Mouse (Mus musculus) stomach, postnatal 0 days (tissue): ENCODE data around the gene Banp. TPM values are rescaled to one million over a fixed set of nuclear protein-coding genes. Genes with fewer than 3 reads are reported as not detected.

Experiments used
- ATAC-seq: fragments of 200-750 bp; cut with Nextera tagmentation; 2 replicates; pipeline ENCODE4 v1.8.0; 2017; ENCODE audit not compliant: low FRiP score, low TSS enrichment
- DNase-seq: peaks from one replicate; pipeline ENCODE4 v3.0.0-alpha.2; 2016; ENCODE audit warnings: low spot score
- H3K27ac ChIP-seq: fragments of 300-500 bp; sonication (generic); replicated peaks from 2 replicates; pipeline ENCODE4 v1.5.1; 2014; ENCODE audit warnings: mild to moderate bottlenecking, control low read depth
- H3K27me3 ChIP-seq: fragments of 300-500 bp; sonication (generic); 2 replicates; pipeline ENCODE4 v1.6.1; 2014; ENCODE audit warnings: low read length; ENCODE audit not compliant: control insufficient read depth, insufficient read depth
- H3K36me3 ChIP-seq: fragments of 300-500 bp; sonication (generic); 2 replicates; pipeline ENCODE4 v1.6.1; 2014; ENCODE audit warnings: low read length, mixed read lengths; ENCODE audit not compliant: control insufficient read depth, insufficient read depth
- H3K4me1 ChIP-seq: fragments of 300-500 bp; sonication (generic); replicated peaks from 2 replicates; pipeline ENCODE4 v1.6.1; 2014; ENCODE audit warnings: antibody characterized with exemption; ENCODE audit not compliant: control insufficient read depth, insufficient read depth
- H3K4me2 ChIP-seq: fragments of 300-500 bp; sonication (generic); replicated peaks from 2 replicates; pipeline ENCODE4 v1.6.1; 2014; ENCODE audit warnings: low read depth, mild to moderate bottlenecking, control low read depth, moderate library complexity
- H3K4me3 ChIP-seq: fragments of 300-500 bp; sonication (generic); 2 replicates; pipeline ENCODE4 v1.5.1; 2014; ENCODE audit warnings: low read depth, low read length, control low read depth
- H3K9ac ChIP-seq: fragments of 300-500 bp; sonication (generic); 2 replicates; pipeline ENCODE4 v1.6.1; 2014; ENCODE audit warnings: mild to moderate bottlenecking, low read length, control low read depth, mixed read lengths
- H3K9me3 ChIP-seq: fragments of 300-500 bp; sonication (generic); 2 replicates; pipeline ENCODE4 v1.6.1; 2016; ENCODE audit warnings: low read length; ENCODE audit not compliant: control insufficient read depth
- CTCF ChIP-seq: IDR thresholded peaks from 2 replicates; pipeline ENCODE4 v1.5.1; 2016; ENCODE audit warnings: antibody characterized with exemption, low read depth, mild to moderate bottlenecking, moderate library complexity
- EP300 ChIP-seq: optimal IDR thresholded peaks from 2 replicates; pipeline ENCODE3; 2016; ENCODE audit warnings: antibody characterized with exemption
- WGBS: fragments of 180-500 bp; shearing (Covaris S2); extraction: QIAGEN DNeasy Blood & Tissue Kit; methylation state at CpG from one replicate; pipeline ENCODE4 v1.1.7; 2014; 5-methylcytosine and 5-hydroxymethylcytosine counted together
- polyA plus RNA-seq: library from polyadenylated mRNA; unstranded; fragments of >200 nt; fragmentation: Nextera tagmentation; extraction: Ambion mirVana; gene quantifications from 2 replicates; pipeline ENCODE4 v1.2.1, GENCODE M21; 2015

The Banp gene
- polyA plus RNA-seq, 1 experiment from 2014 or later = 9.0 TPM

DNA sequence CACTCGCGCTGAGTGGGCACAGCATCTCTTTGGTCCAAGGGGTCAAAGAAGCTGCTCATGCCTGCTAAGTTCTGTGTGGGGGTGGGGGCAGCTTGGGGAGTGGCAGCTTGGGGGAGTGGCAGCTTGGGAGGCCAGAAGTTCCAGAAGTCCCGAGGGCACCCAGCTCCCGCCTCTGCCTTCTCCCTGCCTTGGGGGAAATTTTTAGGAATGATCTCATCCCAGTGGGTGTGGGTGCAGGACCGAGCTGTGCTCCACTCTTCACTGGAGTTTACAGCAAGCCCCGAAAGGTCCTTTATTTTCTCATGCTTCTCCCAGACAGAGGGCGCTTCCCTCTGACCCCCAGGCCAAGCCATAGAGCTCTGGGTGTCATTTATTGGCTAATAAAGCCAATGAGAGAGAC is 87.7 kb downstream of the Banp start:
- no peak for DNase-seq
- Histone ChIP-seq H3K9me3 (no peaks in the 10 kb centered on the region), H3K4me2 (no peak overlapping the region), H3K27me3 (no peaks in the 10 kb centered on the region), H3K4me1 (no peaks in the 10 kb centered on the region), H3K27ac (no peak overlapping the region), H3K4me3 (no peak overlapping the region), H3K9ac (no peak overlapping the region), H3K36me3 (no peaks in the 10 kb centered on the region)
- TF ChIP-seq EP300 = no peak
- ATAC-seq = no peak
- WGBS = 54% methylated on average over 7 of the region's 7 CpGs

- no peak for DNase-seq
- TF ChIP-seq EP300 = no peak
- TF ChIP-seq CTCF = no peak
Observed at GRCm38 (mm10) chr8:122038076-122038475, 88.5 kb downstream of the Banp start.

GRCm38 (mm10) chr8:122039452-122039851 is 89.9 kb downstream of the Banp start:
- no peaks in the 10 kb centered on the region for H3K36me3 ChIP-seq
- no peaks in the 10 kb centered on the region for H3K4me1 ChIP-seq
- no peak overlapping the region for H3K27ac ChIP-seq
- H3K9ac ChIP-seq = no peak overlapping the region
- DNase-seq (no peak), ATAC-seq (no peak)
- TF ChIP-seq EP300 = no peak
- no peak for TF ChIP-seq CTCF
- no peaks in the 10 kb centered on the region for H3K9me3 ChIP-seq
- H3K27me3 ChIP-seq = no peaks in the 10 kb centered on the region
- no peak overlapping the region for H3K4me3 ChIP-seq
- WGBS = 69% methylated on average over 4 of the region's 4 CpGs
- H3K4me2 ChIP-seq = no peak overlapping the region

More at GRCm38 (mm10) chr8:122038076-122038475, 88.5 kb downstream of the Banp start:
- H3K4me2 ChIP-seq = no peak overlapping the region
- no peak overlapping the region for H3K9ac ChIP-seq
- WGBS = 94% methylated on average over 6 of the region's 6 CpGs
- H3K27ac ChIP-seq = no peak overlapping the region
- H3K4me1 ChIP-seq = no peaks in the 10 kb centered on the region
- no peaks in the 10 kb centered on the region for H3K27me3 ChIP-seq
- no peak overlapping the region for H3K4me3 ChIP-seq
- H3K9me3 ChIP-seq = no peaks in the 10 kb centered on the region
- no peak for ATAC-seq
- no peaks in the 10 kb centered on the region for H3K36me3 ChIP-seq

DNA sequence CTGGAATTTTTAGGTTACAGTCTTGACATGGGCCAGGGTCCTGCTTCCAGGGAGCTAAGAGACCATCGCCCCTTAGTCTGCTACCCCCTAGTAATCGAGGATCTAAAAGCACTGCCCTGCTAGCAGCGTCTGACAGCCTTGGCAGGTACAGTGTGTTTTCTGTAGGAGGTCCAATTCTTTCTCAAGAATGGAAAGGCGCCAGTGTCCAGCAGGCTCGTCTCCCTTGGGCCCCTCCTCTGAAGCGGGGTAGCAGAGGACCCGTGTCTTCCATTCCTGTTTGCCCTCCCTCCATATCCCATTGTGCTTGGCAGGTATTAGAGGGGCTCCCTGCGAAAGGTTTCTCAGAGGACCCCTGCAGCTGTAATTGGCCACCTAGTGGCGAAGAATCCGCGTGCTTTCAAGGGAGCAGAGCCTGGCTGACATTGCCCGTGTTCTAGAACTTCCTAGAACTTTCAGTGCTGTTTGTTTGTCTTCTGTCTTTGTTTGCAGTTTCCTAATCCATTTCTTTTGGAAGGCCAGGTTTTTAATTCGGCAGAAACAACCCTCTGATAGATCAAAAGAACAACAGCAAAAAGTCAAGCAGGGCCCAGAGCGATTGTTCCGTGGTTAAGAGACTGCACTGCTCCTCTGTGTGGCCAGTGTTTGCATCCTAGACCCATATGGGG is 97.8 kb downstream of the Banp start:
- ATAC-seq = no peak
- WGBS = 56% methylated on average over 15 of the region's 15 CpGs
- H3K4me2 ChIP-seq = no peak overlapping the region

GRCm38 (mm10) chr8:122049266-122049665 is 99.7 kb downstream of the Banp start:
- no peak for TF ChIP-seq EP300
- TF ChIP-seq CTCF = no peak
- Histone ChIP-seq H3K4me3 (no peak overlapping the region), H3K9ac (no peak overlapping the region), H3K27me3 (no peaks in the 10 kb centered on the region), H3K9me3 (no peaks in the 10 kb centered on the region), H3K4me1 (no peaks in the 10 kb centered on the region), H3K36me3 (no peaks in the 10 kb centered on the region), H3K4me2 (no peak overlapping the region), H3K27ac (no peak overlapping the region)
- DNase-seq (no peak), ATAC-seq (no peak)
- 84% methylated on average over 4 of the region's 4 CpGs for WGBS

More for the DNA sequence above, 97.8 kb downstream of the Banp start:
- no peaks in the 10 kb centered on the region for H3K27me3 ChIP-seq
- no peak overlapping the region for H3K4me3 ChIP-seq
- H3K36me3 ChIP-seq = no peaks in the 10 kb centered on the region
- DNase-seq = no peak
- no peak overlapping the region for H3K27ac ChIP-seq
- no peaks in the 10 kb centered on the region for H3K4me1 ChIP-seq
- TF ChIP-seq CTCF (peak; percentile 66), EP300 (no peak)
- no peak overlapping the region for H3K9ac ChIP-seq
- no peaks in the 10 kb centered on the region for H3K9me3 ChIP-seq

DNA sequence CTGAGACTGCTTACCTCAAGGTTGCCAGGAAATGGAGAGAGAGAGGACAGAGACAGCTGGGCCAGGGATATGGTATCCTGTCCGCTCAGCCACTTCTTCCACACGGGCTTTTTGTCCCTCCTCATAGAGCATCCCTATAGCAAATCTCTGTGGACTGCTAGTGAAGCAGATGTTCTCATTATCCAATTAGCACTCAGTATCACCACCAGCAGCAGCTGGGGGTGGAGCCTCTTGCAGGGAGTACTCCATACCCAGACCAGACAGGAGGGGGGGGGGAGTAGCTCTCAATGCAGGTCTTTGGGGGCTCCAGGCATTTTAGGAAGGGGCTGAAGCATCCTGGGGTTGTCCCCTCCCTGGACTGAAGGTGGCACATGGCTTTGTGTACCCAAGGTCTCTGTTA is 100.4 kb downstream of the Banp start:
- 64% methylated on average over 2 of the region's 2 CpGs for WGBS

More for the DNA sequence above, 100.4 kb downstream of the Banp start:
- no peaks in the 10 kb centered on the region for H3K36me3 ChIP-seq
- no peak overlapping the region for H3K9ac ChIP-seq
- no peak overlapping the region for H3K4me2 ChIP-seq
- no peaks in the 10 kb centered on the region for H3K9me3 ChIP-seq
- ATAC-seq (no peak), DNase-seq (no peak)
- TF ChIP-seq EP300 (no peak), CTCF (no peak)
- H3K27ac ChIP-seq = no peak overlapping the region
- no peak overlapping the region for H3K4me3 ChIP-seq
- H3K4me1 ChIP-seq = no peaks in the 10 kb centered on the region
- no peaks in the 10 kb centered on the region for H3K27me3 ChIP-seq
